Mouse (Mus musculus): ENCODE data around the gene Cox7a1. TPM values are rescaled to one million over a fixed set of nuclear protein-coding genes. Genes with fewer than 3 reads are reported as not detected.
A peak's percentile ranks its signal among the peaks of the same experiment; 100 is the strongest.

Gene Cox7a1
- total RNA-seq (2012; rRNA removed) = 54.8 and 57.8 TPM in 2 replicates

DNA sequence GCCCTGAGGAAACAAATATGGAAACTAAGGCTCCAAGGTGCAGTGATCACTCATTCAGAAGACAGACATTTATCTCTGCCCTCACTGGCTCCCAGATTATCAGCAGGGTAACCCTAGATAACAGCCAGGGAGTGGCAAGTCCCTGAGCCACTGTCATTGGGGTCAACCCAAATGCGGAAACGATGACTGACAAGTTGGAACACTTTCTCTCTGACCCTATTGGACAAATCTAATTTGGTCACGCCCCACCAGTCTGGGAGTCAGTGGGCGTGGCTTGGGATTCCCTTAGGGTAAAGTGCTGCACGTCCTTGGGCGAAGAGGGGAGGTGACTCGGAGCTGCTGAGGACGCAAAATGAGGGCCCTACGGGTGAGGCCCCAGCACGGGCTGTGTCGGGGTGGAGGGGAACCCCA lies at the start of gene Cox7a1:
Gene Cox7a1, plus strand, starts transcription at position 266 of the 411 bp plus-strand sequence.
- Histone ChIP-seq H3K27ac (ENCODE audit: insufficient read depth, low read depth, low read length, poor library complexity, severe bottlenecking) (peak within 1 kb of the TSS; percentile 64; the same call in 1 of the 2 replicates), H3K36me3 (ENCODE audit: control insufficient read depth, insufficient read depth, low read length, poor library complexity, severe bottlenecking) (peaks cover 31% of the 10 kb centered on the region), H3K9ac (ENCODE audit: insufficient read depth, low read depth, low read length, poor library complexity, severe bottlenecking) (peak within 1 kb of the TSS; percentile 63; the same call in 1 of the 2 replicates), H3K9me3 (ENCODE audit: control insufficient read depth, insufficient read depth, low read depth, low read length) (no peaks in the 10 kb centered on the region), H3K4me3 (ENCODE audit: insufficient read depth in 1 of 2, low read depth in 1 of 2, low read length in 2 of 2, poor library complexity in 1 of 2, severe bottlenecking in 1 of 2) (peak within 1 kb of the TSS; percentile 52 to 64), H3K4me1 (ENCODE audit: control insufficient read depth in 2 of 2, insufficient read depth in 2 of 2, low read length in 2 of 2, poor library complexity in 1 of 2) (peaks cover 4 to 31% of the 10 kb centered on the region in 2 experiments; a peak in 3 of 4 replicates)
- TF ChIP-seq HCFC1 (IDR thresholded peaks at IDR 0.05; ENCODE audit: borderline replicate concordance, insufficient read depth, low read length) = no peak
- no peak for TF ChIP-seq ZNF384 (IDR thresholded peaks at IDR 0.05; ENCODE audit: low read depth, low read length)
- no peak for TF ChIP-seq MAFK (IDR thresholded peaks at IDR 0.05; ENCODE audit: insufficient read depth, low read depth, low read length)
- no peak for TF ChIP-seq ZC3H11A (IDR thresholded peaks at IDR 0.05; ENCODE audit: borderline replicate concordance, low read depth, low read length)
- no peak for TF ChIP-seq CHD2 (IDR thresholded peaks at IDR 0.05; ENCODE audit: low read depth, low read length)
- DNase-seq (ENCODE audit: low read depth, low spot score) = peak; percentile 99
- in situ Hi-C loops (cut with MboI; ENCODE audit: low sequenced_read_pairs in 2 of 2, unreplicated experiment in 2 of 2) = no loop called here

DNA sequence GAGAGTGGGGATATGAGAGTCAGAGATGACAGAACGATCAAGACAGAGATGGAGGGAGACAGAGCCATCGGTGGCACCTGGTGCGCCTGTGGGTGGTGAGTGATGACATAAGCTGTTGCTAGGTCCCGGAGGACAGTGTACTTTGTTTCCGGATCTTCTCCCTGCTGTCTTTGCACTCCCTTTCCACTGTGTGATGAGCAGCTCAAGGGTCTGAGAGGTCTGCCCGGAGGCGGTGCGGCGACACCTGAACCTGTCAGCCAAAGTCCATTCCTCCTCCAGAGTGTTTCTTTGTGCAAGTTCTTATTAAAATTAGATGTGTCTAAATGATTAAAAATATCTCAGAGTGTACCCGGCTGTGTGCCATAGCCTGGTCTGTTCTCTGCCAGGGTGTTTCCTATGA lies 47.1 kb upstream of the Cox7a1 start:
- Histone ChIP-seq H3K4me1 (ENCODE audit: control insufficient read depth in 2 of 2, insufficient read depth in 2 of 2, low read length in 2 of 2, poor library complexity in 1 of 2) (peaks cover 0 to 7% of the 10 kb centered on the region in 2 experiments; a peak in 2 of 4 replicates), H3K9me3 (ENCODE audit: control insufficient read depth, insufficient read depth, low read depth, low read length) (no peaks in the 10 kb centered on the region), H3K9ac (ENCODE audit: insufficient read depth, low read depth, low read length, poor library complexity, severe bottlenecking) (no peak overlapping the region), H3K27ac (ENCODE audit: insufficient read depth, low read depth, low read length, poor library complexity, severe bottlenecking) (no peak overlapping the region), H3K36me3 (ENCODE audit: control insufficient read depth, insufficient read depth, low read length, poor library complexity, severe bottlenecking) (peaks cover 4% of the 10 kb centered on the region; the same call in 1 of the 2 replicates), H3K4me3 (ENCODE audit: insufficient read depth in 1 of 2, low read depth in 1 of 2, low read length in 2 of 2, poor library complexity in 1 of 2, severe bottlenecking in 1 of 2) (no peak overlapping the region)
- TF ChIP-seq ZNF384 (IDR thresholded peaks at IDR 0.05; ENCODE audit: low read depth, low read length) (no peak), HCFC1 (IDR thresholded peaks at IDR 0.05; ENCODE audit: borderline replicate concordance, insufficient read depth, low read length) (no peak), CHD2 (IDR thresholded peaks at IDR 0.05; ENCODE audit: low read depth, low read length) (no peak), MAFK (IDR thresholded peaks at IDR 0.05; ENCODE audit: insufficient read depth, low read depth, low read length) (no peak), ZC3H11A (IDR thresholded peaks at IDR 0.05; ENCODE audit: borderline replicate concordance, low read depth, low read length) (no peak)
- in situ Hi-C loops (cut with MboI; ENCODE audit: low sequenced_read_pairs in 2 of 2, unreplicated experiment in 2 of 2) = no loop called here
- DNase-seq (ENCODE audit: low read depth, low spot score) = no peak

DNA sequence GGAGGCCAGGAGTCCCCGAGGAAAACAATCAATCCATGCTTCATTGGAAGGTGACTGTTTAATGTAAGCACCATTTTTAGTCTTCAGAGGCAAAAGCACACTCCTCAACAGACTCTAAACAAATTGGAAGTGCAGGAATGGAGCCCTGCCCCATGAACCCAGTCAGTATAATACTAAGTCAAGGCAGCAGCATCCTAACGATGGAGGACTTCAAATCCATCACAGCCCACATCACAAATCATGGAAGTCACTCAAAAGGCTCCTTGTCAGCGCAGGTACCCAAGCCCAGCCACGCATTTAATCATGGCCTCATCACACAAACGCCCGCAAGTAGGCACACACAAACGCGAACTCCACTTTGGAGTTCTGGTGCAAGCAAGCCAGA lies 40.8 kb upstream of the Cox7a1 start:
- no peaks in the 10 kb centered on the region for H3K9me3 ChIP-seq (ENCODE audit: control insufficient read depth, insufficient read depth, low read depth, low read length)
- no peak overlapping the region for H3K27ac ChIP-seq (ENCODE audit: insufficient read depth, low read depth, low read length, poor library complexity, severe bottlenecking)
- H3K36me3 ChIP-seq (ENCODE audit: control insufficient read depth, insufficient read depth, low read length, poor library complexity, severe bottlenecking) = no peaks in the 10 kb centered on the region
- in situ Hi-C loops (cut with MboI; ENCODE audit: low sequenced_read_pairs in 2 of 2, unreplicated experiment in 2 of 2) = no loop called here
- peak overlapping the region; percentile 66 to 71 for H3K4me3 ChIP-seq (ENCODE audit: insufficient read depth in 1 of 2, low read depth in 1 of 2, low read length in 2 of 2, poor library complexity in 1 of 2, severe bottlenecking in 1 of 2)
- no peak for DNase-seq (ENCODE audit: low read depth, low spot score)
- H3K4me1 ChIP-seq (ENCODE audit: control insufficient read depth in 2 of 2, insufficient read depth in 2 of 2, low read length in 2 of 2, poor library complexity in 1 of 2) = no peaks in the 10 kb centered on the region
- TF ChIP-seq HCFC1 (IDR thresholded peaks at IDR 0.05; ENCODE audit: borderline replicate concordance, insufficient read depth, low read length) (no peak), ZNF384 (IDR thresholded peaks at IDR 0.05; ENCODE audit: low read depth, low read length) (no peak), MAFK (IDR thresholded peaks at IDR 0.05; ENCODE audit: insufficient read depth, low read depth, low read length) (no peak), ZC3H11A (IDR thresholded peaks at IDR 0.05; ENCODE audit: borderline replicate concordance, low read depth, low read length) (no peak), CHD2 (IDR thresholded peaks at IDR 0.05; ENCODE audit: low read depth, low read length) (no peak)
- peak overlapping the region; percentile 75; the same call in 1 of the 2 replicates for H3K9ac ChIP-seq (ENCODE audit: insufficient read depth, low read depth, low read length, poor library complexity, severe bottlenecking)

DNA sequence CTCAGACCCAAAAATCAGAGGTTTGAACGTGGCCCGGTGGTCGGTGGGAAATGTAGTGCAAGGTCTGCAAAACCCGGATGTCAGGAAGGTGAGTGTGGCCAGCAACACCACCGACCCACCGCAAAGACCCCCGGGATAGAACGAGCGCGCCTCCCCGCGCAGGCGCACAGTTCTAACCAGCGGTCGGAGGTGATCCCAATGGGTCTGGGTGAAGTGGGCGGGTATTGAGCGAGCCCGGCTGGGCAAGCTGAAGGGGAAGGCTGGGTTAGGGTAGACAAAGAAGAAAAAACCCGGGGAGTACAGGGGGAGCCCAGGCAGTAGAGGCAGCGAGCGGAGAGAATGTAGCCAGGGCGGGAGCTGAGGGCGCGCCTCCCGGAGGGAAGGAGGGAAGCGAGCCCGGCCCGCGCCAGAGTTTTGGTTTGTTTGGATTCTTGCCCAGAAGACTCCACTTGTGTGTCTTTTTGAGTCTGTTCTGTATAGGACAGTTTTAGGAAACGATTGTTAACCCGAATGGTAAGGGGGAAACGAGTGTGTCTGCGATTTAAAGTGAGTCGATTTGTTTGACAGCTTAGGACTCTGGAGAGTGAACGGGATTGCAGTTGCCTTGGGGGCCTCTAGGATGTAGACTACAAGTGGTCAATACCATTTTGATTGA lies 40.3 kb upstream of the Cox7a1 start:
- in situ Hi-C loops (cut with MboI; ENCODE audit: low sequenced_read_pairs in 2 of 2, unreplicated experiment in 2 of 2) = no loop called here
- H3K36me3 ChIP-seq (ENCODE audit: control insufficient read depth, insufficient read depth, low read length, poor library complexity, severe bottlenecking) = no peaks in the 10 kb centered on the region

More for the DNA sequence above, 40.3 kb upstream of the Cox7a1 start:
- H3K9me3 ChIP-seq (ENCODE audit: control insufficient read depth, insufficient read depth, low read depth, low read length) = no peaks in the 10 kb centered on the region
- TF ChIP-seq MAFK (IDR thresholded peaks at IDR 0.05; ENCODE audit: insufficient read depth, low read depth, low read length) (no peak), HCFC1 (IDR thresholded peaks at IDR 0.05; ENCODE audit: borderline replicate concordance, insufficient read depth, low read length) (peak; percentile 86)
- no peak overlapping the region for H3K27ac ChIP-seq (ENCODE audit: insufficient read depth, low read depth, low read length, poor library complexity, severe bottlenecking)
- H3K9ac ChIP-seq (ENCODE audit: insufficient read depth, low read depth, low read length, poor library complexity, severe bottlenecking) = peak overlapping the region; percentile 79
- peak overlapping the region; percentile 66 to 71 for H3K4me3 ChIP-seq (ENCODE audit: insufficient read depth in 1 of 2, low read depth in 1 of 2, low read length in 2 of 2, poor library complexity in 1 of 2, severe bottlenecking in 1 of 2)
- H3K4me1 ChIP-seq (ENCODE audit: control insufficient read depth in 2 of 2, insufficient read depth in 2 of 2, low read length in 2 of 2, poor library complexity in 1 of 2) = no peaks in the 10 kb centered on the region
- DNase-seq (ENCODE audit: low read depth, low spot score) = peak; percentile 74
